Mouse (Mus musculus): ENCODE measurements around the gene Ccnd3. TPM values are rescaled to one million over a fixed set of nuclear protein-coding genes. Genes with fewer than 3 reads are reported as not detected.
"Not testable (repeated sequence)": the region's sequence is repeated elsewhere in the genome, so short reads cannot be mapped to it uniquely, and the experiment has no call there.

Ccnd3 gene
- polyA plus RNA-seq, 1 experiment from 2014 or later, result 412 TPM

DNA sequence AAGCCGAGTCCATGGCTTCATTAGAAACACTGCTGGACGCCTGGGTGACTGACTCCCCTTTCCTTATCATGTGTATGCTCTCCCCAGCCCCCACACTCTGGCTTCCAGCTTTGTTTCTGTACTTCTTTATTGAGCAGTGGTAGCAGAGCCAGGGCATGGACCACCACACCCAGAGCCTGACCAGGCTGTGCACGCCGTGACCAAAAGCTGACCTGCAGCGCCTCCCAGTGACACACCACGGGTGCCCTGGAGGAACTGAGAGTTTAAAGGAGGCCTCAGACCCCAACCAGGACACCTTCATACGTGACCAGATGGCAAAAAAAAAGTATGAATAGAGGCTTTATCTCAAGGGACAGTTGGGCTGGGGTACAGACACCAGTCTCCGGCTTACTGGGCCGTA is 14.1 kb upstream of the Ccnd3 start:
- Histone ChIP-seq H3K9ac (ENCODE audit: low read length) (no peak overlapping the region), H3K27me3 (ENCODE audit: control insufficient read depth, insufficient read depth, low read length) (no peaks in the 10 kb centered on the region), H3K27ac (ENCODE audit: low read length) (no peak overlapping the region), H3K4me1 (ENCODE audit: control insufficient read depth, insufficient read depth, low read length) (peaks cover 3% of the 10 kb centered on the region; the same call in 1 of the 2 replicates), H3K36me3 (ENCODE audit: control insufficient read depth, insufficient read depth) (peaks cover 60% of the 10 kb centered on the region), H3K4me3 (ENCODE audit: low read length) (no peak overlapping the region), H3K9me3 (replicated peaks; ENCODE audit: control insufficient read depth, low read length) (no peaks in the 10 kb centered on the region), H3K4me2 (ENCODE audit: low read depth, low read length) (no peak overlapping the region)
- 69% methylated on average over 9 of the region's 9 CpGs for WGBS
- no peak for ATAC-seq (replicated peaks; ENCODE audit: extremely low read depth, insufficient read depth, low FRiP score)

DNA sequence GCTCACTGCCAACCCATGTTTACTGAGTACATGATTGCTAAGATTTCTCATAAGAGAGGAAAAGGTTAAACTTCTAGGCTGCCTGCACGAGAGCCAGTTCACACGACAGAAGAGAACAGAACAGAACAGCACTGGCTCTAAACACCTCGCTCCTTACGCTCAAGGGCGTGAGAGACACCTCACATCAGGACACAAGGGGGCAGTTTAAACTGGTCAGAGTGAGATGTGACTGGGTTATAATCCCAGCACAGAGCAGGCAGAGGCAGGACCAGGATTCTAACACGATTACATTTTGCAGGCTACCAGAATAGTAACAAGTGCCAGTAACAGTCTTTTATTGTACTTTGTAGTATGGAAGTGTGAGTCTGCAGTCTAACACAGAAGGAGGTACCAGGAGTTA is 12.1 kb upstream of the Ccnd3 start:
- H3K36me3 ChIP-seq (ENCODE audit: control insufficient read depth, insufficient read depth), result peaks cover 74% of the 10 kb centered on the region
- 69% methylated on average over 6 of the region's 6 CpGs for WGBS
- H3K27ac ChIP-seq (ENCODE audit: low read length), result no peak overlapping the region
- H3K4me3 ChIP-seq (ENCODE audit: low read length), result no peak overlapping the region
- no peaks in the 10 kb centered on the region for H3K9me3 ChIP-seq (replicated peaks; ENCODE audit: control insufficient read depth, low read length)
- no peak overlapping the region for H3K4me2 ChIP-seq (ENCODE audit: low read depth, low read length)
- no peaks in the 10 kb centered on the region for H3K4me1 ChIP-seq (ENCODE audit: control insufficient read depth, insufficient read depth, low read length)
- no peak for ATAC-seq (replicated peaks; ENCODE audit: extremely low read depth, insufficient read depth, low FRiP score)
- no peaks in the 10 kb centered on the region for H3K27me3 ChIP-seq (ENCODE audit: control insufficient read depth, insufficient read depth, low read length)
- H3K9ac ChIP-seq (ENCODE audit: low read length), result no peak overlapping the region

DNA sequence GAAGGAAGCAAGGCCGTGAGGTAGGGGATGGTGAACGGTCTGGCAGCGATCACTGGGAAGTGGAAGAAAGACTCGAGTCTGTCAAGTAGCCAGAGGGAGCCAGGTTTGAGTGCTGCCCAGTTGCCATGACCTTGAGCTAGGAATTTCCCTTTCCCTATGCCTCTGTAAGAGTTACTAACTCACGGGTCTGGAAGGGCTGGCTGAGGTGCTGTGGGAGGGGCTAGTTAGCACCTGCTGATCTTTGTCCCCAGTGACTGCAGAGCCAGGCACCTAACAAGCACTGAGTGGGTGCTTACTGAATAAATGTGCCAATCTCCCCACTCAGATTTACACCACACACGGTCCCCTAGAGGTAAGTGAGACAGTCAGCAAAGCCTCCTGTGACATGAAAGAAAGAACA is 11.2 kb upstream of the Ccnd3 start:
- Histone ChIP-seq H3K9ac (ENCODE audit: low read length) (no peak overlapping the region), H3K9me3 (replicated peaks; ENCODE audit: control insufficient read depth, low read length) (no peaks in the 10 kb centered on the region), H3K4me3 (ENCODE audit: low read length) (no peak overlapping the region), H3K27ac (ENCODE audit: low read length) (no peak overlapping the region), H3K27me3 (ENCODE audit: control insufficient read depth, insufficient read depth, low read length) (no peaks in the 10 kb centered on the region), H3K4me1 (ENCODE audit: control insufficient read depth, insufficient read depth, low read length) (no peaks in the 10 kb centered on the region), H3K36me3 (ENCODE audit: control insufficient read depth, insufficient read depth) (peaks cover 78% of the 10 kb centered on the region), H3K4me2 (ENCODE audit: low read depth, low read length) (no peak overlapping the region)
- no peak for ATAC-seq (replicated peaks; ENCODE audit: extremely low read depth, insufficient read depth, low FRiP score)
- 79% methylated on average over 6 of the region's 6 CpGs for WGBS

DNA sequence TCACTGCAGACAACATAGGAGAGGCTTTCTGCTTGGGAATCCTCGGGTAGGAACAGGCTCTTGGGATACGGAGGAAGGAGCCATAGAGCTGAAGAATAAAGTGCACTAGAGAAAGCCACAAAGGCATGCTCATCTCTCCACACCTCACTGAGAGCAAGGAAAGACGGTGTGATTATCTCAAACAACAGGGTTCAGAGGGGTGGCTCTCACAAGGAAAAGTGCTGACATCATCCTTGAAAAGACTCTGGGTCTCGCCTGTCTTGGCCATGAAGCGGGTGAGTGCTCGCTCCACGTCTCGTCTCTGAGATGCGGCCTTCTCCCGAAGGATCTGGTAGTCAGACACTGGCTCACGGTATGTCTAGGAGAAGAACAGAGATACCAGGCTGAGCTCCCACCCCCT is 10.7 kb upstream of the Ccnd3 start:
- Histone ChIP-seq H3K4me1 (ENCODE audit: control insufficient read depth, insufficient read depth, low read length) (no peaks in the 10 kb centered on the region), H3K4me3 (ENCODE audit: low read length) (no peak overlapping the region), H3K36me3 (ENCODE audit: control insufficient read depth, insufficient read depth) (peaks cover 75% of the 10 kb centered on the region), H3K27ac (ENCODE audit: low read length) (no peak overlapping the region), H3K27me3 (ENCODE audit: control insufficient read depth, insufficient read depth, low read length) (no peaks in the 10 kb centered on the region), H3K4me2 (ENCODE audit: low read depth, low read length) (no peak overlapping the region), H3K9me3 (replicated peaks; ENCODE audit: control insufficient read depth, low read length) (no peaks in the 10 kb centered on the region), H3K9ac (ENCODE audit: low read length) (no peak overlapping the region)
- 79% methylated on average over 11 of the region's 11 CpGs for WGBS
- ATAC-seq (replicated peaks; ENCODE audit: extremely low read depth, insufficient read depth, low FRiP score), result no peak

DNA sequence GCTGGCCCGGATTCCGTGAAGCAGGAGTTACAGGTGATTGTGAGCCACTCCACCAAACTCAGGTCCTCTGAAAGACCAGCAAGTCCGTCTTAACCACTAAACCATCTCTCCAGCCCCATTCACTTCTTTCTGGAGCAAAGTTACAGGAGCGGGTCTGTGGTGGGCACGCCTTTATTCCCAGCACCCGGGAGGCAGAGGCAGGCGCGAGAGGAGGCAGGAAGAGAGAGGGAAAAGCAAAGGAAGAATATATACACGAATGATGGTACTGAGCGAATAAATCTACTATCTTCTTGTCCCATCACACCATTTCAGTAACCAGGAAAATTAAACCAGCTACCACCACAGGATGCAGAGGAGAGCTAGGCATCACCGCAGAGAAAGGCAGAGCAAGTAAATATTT is 3.3 kb upstream of the Ccnd3 start:
- Histone ChIP-seq H3K9ac (ENCODE audit: low read length) (peak overlapping the region; percentile 91), H3K36me3 (ENCODE audit: control insufficient read depth, insufficient read depth) (peaks cover 20% of the 10 kb centered on the region), H3K27me3 (ENCODE audit: control insufficient read depth, insufficient read depth, low read length) (no peaks in the 10 kb centered on the region), H3K4me3 (ENCODE audit: low read length) (peak overlapping the region; percentile 90), H3K4me2 (ENCODE audit: low read depth, low read length) (peak overlapping the region; percentile 91), H3K9me3 (replicated peaks; ENCODE audit: control insufficient read depth, low read length) (no peaks in the 10 kb centered on the region), H3K4me1 (ENCODE audit: control insufficient read depth, insufficient read depth, low read length) (peaks cover 22% of the 10 kb centered on the region), H3K27ac (ENCODE audit: low read length) (0 out of 2 replicates have a peak overlapping the region, but pooled peaks have one; percentile 9)
- peak; percentile 4; the same call in 1 of the 2 replicates for ATAC-seq (replicated peaks; ENCODE audit: extremely low read depth, insufficient read depth, low FRiP score)
- WGBS, result 8% methylated on average over 11 of the region's 11 CpGs

DNA sequence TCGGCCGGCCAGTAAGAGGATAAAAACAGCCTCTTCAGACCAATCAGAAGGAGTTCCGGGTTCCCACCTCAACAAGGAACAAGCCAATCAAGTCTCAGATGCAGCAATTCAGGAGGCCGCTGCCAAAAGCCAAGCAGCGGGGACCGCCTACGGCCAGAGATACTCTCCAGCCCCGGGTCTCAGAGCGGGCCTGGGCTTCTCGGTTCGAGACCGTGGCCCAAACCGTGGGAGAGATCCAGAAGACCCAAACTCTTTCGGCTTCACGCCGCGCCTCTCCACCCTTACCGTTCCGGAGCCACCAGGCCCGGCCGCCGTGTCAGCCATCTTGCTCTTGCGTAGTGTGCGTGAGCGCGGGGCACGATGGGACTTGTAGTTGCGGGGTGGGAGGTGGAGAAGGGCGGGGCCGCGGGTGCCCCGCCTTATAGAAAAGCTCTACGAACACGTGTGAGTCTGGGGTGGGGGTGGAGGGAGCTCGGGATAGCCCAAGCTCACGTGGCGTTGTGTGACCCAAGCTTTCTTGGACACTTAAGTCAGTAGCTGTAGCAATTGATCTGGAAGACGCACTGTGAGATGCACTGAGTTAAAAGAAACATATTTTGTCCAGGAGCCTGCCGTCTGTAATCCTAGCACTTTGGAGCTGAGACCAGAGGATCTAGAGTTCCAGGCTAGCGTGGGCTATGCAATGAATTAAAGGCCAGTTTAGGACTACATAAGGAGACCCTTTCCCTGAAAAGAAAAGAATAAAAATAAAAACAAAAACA is 2.7 kb upstream of the Ccnd3 start, which contains the start of gene Taf8:
Taf8 (minus strand) TSS at position 347 of the 761 bp plus-strand sequence.
- H3K4me1 ChIP-seq (ENCODE audit: control insufficient read depth, insufficient read depth, low read length), result peaks cover 22% of the 10 kb centered on the region
- H3K36me3 ChIP-seq (ENCODE audit: control insufficient read depth, insufficient read depth), result peaks cover 15% of the 10 kb centered on the region
- peak within 1 kb of the TSS; percentile 91 for H3K4me2 ChIP-seq (ENCODE audit: low read depth, low read length)
- no peaks in the 10 kb centered on the region for H3K9me3 ChIP-seq (replicated peaks; ENCODE audit: control insufficient read depth, low read length)
- peak within 1 kb of the TSS; percentile 87 for H3K27ac ChIP-seq (ENCODE audit: low read length)
- peak; percentile 94 for ATAC-seq (replicated peaks; ENCODE audit: extremely low read depth, insufficient read depth, low FRiP score)
- WGBS, result 2% methylated on average over 40 of the region's 40 CpGs
- no peaks in the 10 kb centered on the region for H3K27me3 ChIP-seq (ENCODE audit: control insufficient read depth, insufficient read depth, low read length)
- peak within 1 kb of the TSS; percentile 91 for H3K9ac ChIP-seq (ENCODE audit: low read length)
- H3K4me3 ChIP-seq (ENCODE audit: low read length), result peak within 1 kb of the TSS; percentile 90

DNA sequence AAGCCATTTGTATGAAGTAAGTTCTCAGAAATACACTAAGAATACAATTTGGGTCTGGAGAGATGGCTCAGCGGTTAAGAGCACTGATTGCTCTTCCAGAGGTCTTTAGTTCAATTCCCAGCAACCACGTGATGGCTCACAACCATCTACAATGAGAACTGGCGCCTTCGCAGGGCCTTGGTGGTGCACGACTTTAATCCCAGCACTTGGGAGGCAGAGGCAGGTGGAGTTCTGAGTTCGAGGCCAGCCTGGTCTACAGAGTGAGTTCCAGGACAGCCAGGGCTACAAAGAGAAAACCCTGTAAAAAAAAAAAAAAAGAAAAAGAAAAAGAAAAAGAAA is 2.2 kb upstream of the Ccnd3 start:
- Histone ChIP-seq H3K4me1 (ENCODE audit: control insufficient read depth, insufficient read depth, low read length) (peaks cover 24% of the 10 kb centered on the region), H3K4me2 (ENCODE audit: low read depth, low read length) (peak overlapping the region; percentile 91; the same call in 1 of the 2 replicates), H3K9ac (ENCODE audit: low read length) (0 out of 2 replicates have a peak overlapping the region, but pooled peaks have one; percentile 24), H3K27ac (ENCODE audit: low read length) (peak overlapping the region; percentile 87), H3K36me3 (ENCODE audit: control insufficient read depth, insufficient read depth) (peaks cover 12% of the 10 kb centered on the region)
- H3K27me3 ChIP-seq (ENCODE audit: control insufficient read depth, insufficient read depth, low read length); ATAC-seq (replicated peaks; ENCODE audit: extremely low read depth, insufficient read depth, low FRiP score); H3K4me3 ChIP-seq (ENCODE audit: low read length); H3K9me3 ChIP-seq (replicated peaks; ENCODE audit: control insufficient read depth, low read length): not testable (repeated sequence)
- WGBS, result 79% methylated on average over 6 of the region's 6 CpGs

DNA sequence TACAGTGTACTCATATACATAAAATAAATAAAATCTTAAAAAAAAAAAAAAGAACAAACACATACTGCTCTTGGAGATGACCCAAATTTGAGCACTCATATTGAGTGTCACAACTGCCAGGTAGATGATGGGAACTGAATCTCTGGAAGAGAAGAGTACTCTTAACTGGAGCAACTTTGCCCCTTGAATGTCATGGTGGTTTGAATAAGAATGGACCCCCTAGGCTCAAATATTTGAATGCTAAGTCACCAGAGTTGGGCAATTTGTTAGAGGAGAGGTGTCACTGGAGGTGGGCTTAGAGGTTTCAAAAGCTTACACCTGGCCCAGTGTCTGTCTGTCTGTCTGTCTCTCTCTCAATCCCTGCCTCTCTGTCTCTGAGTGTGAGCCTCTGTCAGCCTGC is 1.2 kb upstream of the Ccnd3 start:
- no peak overlapping the region for H3K27ac ChIP-seq (ENCODE audit: low read length)
- H3K4me2 ChIP-seq (ENCODE audit: low read depth, low read length), result no peak overlapping the region
- H3K36me3 ChIP-seq (ENCODE audit: control insufficient read depth, insufficient read depth), result peaks cover 5% of the 10 kb centered on the region
- no peak for ATAC-seq (replicated peaks; ENCODE audit: extremely low read depth, insufficient read depth, low FRiP score)
- no peaks in the 10 kb centered on the region for H3K27me3 ChIP-seq (ENCODE audit: control insufficient read depth, insufficient read depth, low read length)
- H3K4me3 ChIP-seq (ENCODE audit: low read length), result no peak overlapping the region
- H3K4me1 ChIP-seq (ENCODE audit: control insufficient read depth, insufficient read depth, low read length), result peaks cover 31% of the 10 kb centered on the region
- H3K9ac ChIP-seq (ENCODE audit: low read length), result no peak overlapping the region
- H3K9me3 ChIP-seq (replicated peaks; ENCODE audit: control insufficient read depth, low read length), result no peaks in the 10 kb centered on the region

DNA sequence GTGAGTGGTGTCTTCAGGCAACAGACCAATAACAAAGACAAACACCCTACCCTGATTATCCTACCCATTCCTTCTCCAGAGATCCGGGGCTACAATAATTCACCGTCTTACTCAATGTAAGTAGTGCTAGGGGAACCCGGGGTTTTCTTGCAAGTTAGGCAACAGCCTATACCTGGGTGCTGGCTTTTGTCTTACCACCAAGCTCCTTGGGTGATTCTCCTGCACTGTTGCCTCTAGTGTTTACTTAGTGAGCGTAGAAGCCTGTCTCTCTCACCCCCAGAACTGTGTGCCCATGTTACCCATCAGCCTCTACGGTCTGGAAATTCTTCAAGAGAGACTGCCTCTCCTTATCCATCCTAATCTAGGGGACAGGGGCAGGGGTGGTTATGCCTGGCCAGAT is 623 bp upstream of the Ccnd3 start:
- H3K9me3 ChIP-seq (replicated peaks; ENCODE audit: control insufficient read depth, low read length), result no peaks in the 10 kb centered on the region
- no peaks in the 10 kb centered on the region for H3K27me3 ChIP-seq (ENCODE audit: control insufficient read depth, insufficient read depth, low read length)
- H3K4me1 ChIP-seq (ENCODE audit: control insufficient read depth, insufficient read depth, low read length), result peaks cover 34% of the 10 kb centered on the region
- H3K36me3 ChIP-seq (ENCODE audit: control insufficient read depth, insufficient read depth), result peaks cover 5% of the 10 kb centered on the region
- peak overlapping the region; percentile 77 for H3K4me2 ChIP-seq (ENCODE audit: low read depth, low read length)
- H3K27ac ChIP-seq (ENCODE audit: low read length), result peak overlapping the region; percentile 58; the same call in 1 of the 2 replicates
- H3K9ac ChIP-seq (ENCODE audit: low read length), result peak overlapping the region; percentile 77
- 60% methylated on average over 5 of the region's 5 CpGs for WGBS
- ATAC-seq (replicated peaks; ENCODE audit: extremely low read depth, insufficient read depth, low FRiP score), result no peak
- H3K4me3 ChIP-seq (ENCODE audit: low read length), result peak overlapping the region; percentile 55

Data from heart, embryonic 16.5 days (tissue).